Mouse (Mus musculus) adrenal gland, postnatal 25 days (tissue): ENCODE results near the gene Zfp109. TPM values are rescaled to one million over a fixed set of nuclear protein-coding genes. Genes with fewer than 3 reads are reported as not detected.
"Not testable (repeated sequence)": the region's sequence is repeated elsewhere in the genome, so short reads cannot be mapped to it uniquely, and the experiment has no call there.

Experiments used
- DNase-seq: peaks from one replicate; pipeline ENCODE4 v3.0.0; 2021; ENCODE audit warnings: mixed read lengths
- long read RNA-seq: library from polyadenylated mRNA; stranded (forward); transcript quantifications from one replicate; pipeline ENCODE4 v2.0.0, GENCODE M21; 2021
- total RNA-seq: library from RNA; stranded (reverse); gene quantifications from 2 replicates; pipeline ENCODE4 v1.2.3, GENCODE M21; 2021

Gene Zfp109
- total RNA-seq: 4.5 and 6.5 TPM in 2 replicates
- long read RNA-seq: 0 reads

DNA sequence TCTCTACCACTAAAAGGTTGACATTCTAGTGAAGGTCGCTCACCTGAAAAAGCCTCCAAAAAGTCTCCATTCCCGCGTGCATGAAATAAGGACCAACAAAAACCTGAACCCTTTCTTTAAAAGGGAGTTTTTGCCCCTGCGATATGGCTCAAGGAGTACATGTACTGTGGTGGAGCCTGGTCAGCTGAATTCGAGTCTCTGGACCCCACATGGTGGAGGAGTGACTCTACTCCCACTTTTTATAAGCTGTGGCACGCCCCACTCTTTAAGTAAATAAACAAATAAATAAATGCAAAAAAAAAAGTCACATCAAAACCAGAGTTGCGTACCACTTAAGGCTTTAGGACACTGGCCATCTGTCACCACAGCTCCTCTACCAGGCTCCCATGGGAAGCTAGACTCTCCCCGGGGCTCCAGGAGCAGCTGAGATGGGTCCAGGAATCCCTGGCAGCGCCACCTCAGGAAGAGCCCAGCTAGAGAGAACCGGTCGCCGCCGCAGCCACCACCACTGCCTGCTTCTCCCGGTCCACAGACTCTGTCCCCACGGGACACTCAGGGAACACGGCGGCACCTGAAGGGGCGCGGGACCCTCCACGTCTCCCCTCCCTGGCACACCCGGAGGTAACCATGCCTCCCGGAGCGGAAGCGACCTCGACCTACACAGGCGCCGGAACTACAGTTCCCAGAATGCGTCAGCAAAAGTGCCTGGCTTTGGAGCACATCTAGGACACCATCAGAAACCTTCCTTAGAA is at the start of gene Zfp109:
TSS of gene Zfp109 (minus strand) at position 521 of the 752 bp plus-strand sequence.
- DNase-seq: peak; percentile 57

DNA sequence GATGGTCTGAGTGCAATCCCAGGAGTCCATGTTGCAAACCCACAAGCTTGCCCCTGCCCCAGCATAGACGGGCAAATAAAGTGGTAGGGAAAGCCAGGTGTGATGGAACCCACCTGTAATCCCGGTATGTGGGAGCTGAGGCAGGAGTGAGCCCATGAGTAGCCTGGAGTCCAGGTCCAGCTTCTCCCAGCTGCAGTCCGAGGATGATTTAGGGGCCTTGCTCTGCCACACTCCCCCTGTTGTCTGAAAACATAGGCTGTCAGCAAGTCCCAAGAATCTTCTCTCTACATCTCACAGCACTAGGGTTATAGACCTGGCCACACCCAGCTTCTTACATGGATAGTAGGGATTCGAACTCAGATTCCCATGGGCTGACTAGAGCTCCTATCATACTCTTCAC is 49.6 kb upstream of the Zfp109 start:
- DNase-seq: no peak

DNA sequence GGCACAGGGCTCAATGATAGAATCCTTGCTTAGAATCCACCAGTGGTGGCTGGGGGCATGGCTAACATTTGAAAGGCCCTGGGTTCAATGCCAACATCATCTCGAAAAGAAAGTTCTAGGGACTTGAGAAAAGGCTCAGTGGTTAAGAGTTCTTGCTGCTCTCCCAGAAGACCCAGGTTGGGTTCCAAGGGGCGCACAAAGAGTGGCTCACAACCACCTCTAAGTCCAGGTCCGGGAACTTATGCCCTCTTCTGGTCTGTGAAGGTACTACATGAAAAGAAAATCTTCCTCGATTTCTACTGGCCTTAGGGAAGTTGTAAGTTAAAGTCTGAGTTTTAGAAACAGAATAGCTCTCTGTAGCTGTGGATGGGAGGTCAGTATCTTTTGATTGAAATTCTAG is 48.7 kb upstream of the Zfp109 start:
- DNase-seq: no peak

DNA sequence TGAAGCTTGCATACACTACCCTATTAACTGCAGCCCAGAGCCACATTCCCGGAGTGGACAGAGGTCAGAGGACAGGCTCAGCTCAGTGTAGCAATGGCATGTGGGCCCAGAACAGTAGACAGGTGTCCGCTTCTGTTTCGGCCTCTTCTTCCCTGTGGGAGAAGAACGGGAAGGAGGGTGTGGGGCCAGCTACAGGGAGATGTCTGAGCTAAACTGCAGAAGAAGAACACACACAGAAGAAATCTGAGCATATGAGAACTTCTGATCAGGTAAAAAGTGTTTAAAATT is 43.4 kb upstream of the Zfp109 start:
- DNase-seq: no peak

DNA sequence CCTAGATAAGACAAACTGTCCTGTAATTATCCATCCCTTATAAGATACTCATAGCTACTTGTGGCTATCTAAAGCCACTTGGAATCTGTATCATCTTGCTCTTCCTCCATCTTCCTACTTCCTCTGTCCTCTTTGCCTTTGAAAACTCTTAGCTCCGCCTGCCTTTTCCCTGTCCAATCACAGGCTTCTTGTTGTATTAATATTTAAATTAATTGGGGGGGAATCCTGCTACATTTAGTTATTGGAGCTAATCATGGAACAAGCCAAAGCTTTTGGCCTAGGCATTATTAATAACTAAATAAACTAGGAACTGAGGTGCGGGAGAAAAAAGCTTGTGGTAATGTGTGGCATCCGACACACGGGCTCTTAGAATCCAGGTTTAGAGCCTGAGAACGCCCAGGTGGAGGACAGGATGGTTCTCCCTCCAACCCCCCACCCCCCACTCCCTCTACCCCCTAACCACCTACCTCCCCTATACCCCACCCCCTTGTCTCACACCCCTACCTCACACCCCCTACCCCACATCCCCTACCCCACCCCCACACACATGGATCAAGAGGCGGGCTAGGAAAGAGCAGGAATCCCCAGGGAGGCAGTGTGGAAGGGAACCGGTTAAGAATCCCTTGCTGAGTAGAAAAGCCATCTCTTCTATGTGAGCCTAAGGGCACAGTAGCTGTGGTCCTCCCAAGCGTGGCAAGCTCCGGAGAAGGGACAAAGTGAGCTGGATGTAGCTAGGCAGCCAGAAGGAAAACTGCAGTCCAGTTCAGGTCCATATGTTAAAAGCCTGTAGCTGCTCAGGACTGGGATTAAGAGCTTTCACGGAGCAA is 42.9 kb upstream of the Zfp109 start:
- no peak for DNase-seq

DNA sequence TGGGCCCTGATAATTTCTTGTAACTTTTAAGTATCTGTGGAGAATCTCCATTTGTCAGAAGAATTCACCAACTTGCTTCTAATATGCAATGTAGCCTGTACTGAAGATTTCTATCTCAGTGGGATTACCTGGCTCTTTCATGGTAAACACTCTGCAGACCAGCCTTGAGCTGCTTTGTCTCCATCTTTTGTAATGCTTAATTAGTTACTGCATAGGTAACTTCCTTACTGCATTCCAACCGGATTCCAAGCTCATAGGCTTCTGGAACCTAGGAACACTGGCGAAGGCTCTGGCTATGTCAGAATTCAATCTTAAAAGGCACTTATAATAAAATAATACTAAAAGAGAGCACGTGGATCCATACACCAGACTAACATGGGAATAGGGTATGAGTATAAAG is 41.4 kb upstream of the Zfp109 start:
- DNase-seq: not testable (repeated sequence)

DNA sequence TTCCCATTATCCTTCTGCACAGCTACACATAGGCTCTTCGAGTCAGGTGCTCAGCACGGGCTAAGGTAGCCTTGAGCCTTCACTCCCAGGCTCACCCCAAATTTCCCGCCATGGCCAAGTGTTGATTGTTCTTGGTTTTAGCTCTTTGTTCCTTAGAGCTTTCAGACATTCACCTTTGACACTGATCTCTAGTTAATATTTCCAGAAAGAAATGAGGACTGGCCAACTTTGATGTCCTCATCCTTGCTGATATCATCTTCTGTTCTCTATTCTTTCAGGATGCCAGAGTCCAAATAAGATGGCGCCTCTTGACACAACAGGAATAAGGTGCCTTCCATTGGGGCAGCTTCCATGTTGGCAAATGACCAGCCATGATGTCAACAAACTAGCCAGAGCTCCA is 37.1 kb upstream of the Zfp109 start:
- no peak for DNase-seq

DNA sequence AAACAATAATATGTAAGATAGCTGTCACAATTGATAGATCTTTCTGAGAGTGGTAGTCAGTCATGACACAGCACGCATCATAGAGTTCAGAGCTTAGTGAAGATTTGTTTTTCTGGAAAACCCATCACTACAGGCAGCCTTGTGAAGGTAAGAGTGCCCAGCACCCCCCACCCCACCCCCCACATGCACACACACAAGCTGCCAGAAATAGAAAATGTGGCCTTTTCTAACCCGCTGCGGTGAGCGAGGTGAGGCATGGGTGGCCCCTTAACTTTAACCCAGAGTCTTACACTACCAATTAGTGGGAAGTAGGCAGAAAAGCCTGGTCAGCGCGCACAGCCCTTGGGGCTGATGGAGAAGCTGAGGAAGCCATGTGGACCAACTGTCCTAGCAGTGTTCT is 33.8 kb upstream of the Zfp109 start:
- no peak for DNase-seq

DNA sequence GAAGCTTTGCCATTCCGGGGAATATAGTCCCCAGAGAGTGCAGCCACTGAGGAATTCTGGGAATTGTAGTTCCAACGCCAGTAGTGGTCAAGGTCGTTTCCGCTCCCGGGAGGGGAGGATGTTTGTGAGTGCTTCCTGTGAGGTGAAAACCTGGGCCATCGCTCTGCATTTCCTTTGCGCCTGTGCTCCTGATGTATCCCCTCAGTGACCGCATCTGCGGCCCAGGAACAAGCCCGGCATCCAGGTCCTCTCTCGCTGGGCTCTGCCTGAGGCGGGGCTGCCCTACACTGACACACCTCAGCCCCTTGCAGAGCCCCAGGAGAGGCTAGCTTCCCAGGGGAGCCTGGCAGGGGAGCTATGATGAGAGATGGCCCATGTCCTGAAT is 32.9 kb upstream of the Zfp109 start, which contains the start of gene Zfp93:
TSS of gene Zfp93 (plus strand) at position 133 of the 385 bp plus-strand sequence.
- peak; percentile 73 for DNase-seq

DNA sequence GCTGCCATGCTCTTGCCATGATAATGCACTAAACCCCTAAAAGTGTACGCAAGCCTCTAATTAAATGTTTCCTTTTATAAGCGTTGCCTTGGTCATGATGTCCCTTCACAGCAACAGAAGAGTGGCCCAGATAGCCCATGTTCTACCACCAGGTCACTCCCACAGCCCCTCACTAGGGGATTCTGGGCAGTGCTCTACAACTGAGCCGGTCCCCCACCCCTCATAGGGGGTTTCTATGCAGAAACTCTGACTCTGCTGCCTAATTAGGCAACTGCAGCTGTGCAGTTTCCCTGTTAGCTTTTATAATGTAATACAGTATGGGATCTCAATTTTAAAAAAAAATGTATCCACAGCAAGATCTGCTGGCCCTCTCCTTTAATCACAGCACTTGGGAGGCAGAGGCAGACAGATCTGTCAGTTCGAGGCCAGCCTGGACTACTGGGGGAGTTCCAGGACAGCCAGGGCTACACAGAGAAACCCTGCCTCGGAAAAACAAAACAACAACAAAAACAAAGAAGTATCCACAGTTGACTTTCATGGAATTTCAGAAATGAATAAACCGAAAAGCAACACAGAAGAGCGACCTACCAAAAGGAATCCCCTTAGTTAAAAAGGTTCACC is 32.4 kb upstream of the Zfp109 start:
- DNase-seq: no peak

DNA sequence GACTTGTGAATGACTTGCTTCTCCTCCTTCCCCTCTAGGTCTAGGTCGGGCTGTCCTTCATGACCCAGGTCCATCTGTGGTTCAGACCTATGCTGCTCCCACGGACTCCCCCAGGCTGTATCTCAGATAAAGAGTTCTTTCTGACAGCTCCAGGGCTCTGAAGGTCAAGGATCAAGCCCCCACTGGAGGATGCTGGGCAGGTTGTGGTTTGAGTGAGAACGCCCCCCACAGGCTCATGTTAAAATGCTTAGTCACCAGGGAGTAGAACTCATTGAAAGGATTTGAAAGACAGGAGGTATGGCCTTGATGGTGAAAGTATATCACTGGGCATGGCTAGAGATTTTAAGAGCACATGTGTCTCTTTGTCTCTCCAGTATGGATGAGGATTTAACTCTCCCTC is 31.9 kb upstream of the Zfp109 start:
- no peak for DNase-seq

DNA sequence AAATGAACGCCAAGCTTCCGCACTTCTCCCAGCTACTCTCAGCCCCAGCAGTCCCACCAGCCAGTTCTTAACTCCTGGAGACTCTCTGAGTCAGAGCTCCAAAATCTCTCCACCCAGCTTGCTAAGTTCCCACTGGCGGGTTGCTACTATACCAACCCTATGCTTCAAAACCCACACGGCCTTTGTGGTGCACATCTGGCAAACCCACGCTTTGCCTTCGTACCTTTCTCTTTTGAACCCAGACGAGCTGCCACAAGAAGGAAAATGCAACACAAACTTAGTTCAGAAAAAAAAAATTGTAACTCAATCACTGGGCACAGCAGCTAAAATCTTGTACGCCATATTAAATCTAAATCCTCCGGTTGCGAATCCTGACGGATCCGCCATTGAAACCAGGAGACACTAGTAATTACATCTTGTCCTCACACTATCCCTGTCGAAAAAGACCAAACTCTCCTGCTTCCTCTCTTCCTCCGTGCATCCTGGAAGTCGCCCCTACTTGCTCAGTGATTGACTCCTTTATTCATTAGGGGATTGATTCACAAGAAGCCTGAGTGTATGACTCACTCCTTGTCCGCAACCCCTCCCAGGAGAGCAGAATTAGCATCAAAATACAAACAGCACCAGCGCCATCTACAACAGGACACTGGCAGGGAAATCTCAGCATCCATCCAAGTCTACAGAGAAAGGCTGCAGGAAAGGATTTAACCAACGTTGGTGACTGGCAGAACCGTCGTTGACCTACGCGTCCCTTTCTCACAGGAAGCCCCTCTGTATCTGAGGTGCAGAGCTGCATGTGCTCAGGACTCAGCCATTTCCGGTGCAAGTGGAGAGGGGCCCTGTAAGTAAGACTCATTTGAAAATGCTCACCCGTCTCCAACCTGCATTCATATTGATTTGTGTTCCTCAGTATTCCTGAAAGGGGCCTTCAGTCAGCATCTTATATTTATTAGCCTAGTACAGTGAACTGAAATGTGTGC is 31.1 kb upstream of the Zfp109 start:
- no peak for DNase-seq

DNA sequence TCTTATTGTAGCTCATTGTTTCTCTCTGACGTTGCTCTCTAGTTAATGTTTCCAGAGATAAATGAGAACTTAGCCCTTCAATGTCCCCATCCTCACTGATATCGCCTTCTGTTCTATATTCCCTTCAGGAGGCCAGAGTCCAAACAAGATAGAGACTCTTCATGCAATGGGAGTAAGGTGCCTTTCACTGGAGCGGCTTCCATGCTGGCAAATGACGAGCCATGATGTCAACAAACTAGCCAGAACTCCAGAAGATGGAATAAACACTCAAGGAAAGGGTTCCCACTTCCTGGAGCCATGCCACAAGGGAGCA is 22.6 kb upstream of the Zfp109 start:
- no peak for DNase-seq

DNA sequence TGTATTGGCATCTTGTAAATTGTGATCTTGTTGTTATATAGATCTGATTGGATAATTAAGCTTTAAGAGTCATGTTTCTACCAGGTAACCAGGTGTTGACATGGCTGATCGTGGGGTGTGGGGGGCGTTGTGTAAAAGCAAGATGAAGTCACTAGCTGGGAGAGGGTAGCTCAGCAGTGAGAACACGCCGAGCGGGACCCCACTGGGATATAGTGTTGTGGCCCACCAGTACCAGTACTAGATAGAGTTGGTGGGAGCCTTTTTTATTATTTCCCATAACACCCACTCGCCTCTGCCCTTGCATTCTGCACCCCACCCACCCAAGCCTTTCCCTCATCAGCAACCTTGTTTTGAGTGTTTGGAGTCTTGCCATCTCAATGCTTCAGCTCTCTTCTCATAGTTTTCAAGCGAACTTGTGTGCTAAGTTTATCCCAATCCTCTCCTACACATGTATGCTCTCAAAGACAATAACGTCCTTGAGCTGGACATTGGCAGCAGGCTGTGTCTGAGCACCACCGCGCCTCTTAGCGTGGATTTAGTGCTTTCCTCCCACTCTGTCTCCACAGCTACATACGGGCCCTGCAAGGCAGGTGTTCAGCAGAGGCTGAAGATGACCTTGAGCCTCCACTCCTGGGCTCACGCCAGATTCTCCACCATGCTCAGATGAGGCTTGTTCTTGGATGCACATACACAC is 22.1 kb upstream of the Zfp109 start:
- DNase-seq: no peak

DNA sequence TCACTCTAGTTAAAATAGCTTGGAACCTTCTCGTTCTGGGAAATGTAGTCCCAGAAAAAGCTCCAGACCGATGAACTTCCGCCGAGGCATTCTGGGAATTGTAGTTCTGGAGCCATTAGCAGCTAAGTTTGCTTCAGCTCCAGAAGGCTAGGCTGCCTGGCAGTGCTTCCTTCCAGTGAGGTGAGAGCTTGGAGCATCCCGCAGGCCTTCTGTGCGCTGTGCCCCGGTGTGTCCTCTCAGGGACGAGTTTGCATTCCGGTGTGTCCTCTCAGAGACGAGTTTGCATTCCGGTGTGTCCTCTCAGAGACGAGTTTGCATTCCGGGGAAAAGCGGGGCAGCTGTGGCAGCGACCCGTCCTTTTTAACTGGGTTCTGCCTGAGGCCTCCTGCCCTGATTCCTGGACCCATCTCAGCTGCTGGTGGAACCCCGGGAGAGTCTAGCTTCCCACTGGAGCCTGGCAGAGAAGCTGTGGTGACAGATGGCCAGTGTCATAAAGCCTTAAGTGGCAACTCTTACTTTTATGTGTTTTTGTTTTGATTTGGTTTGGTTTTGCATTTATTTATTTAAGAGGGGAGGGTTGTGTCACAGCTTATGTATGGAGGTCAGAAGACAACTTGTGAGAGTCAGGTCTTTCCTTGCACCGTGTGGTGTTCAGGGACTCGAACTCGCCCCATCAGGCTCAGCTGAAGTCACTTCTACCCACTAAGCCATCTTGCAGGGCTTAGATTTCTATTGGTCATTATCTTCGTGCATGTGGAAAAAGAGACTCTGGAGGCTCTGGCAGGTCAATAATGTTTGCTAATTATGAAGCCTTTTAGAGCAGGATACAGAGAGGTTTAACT is 17.5 kb upstream of the Zfp109 start, which contains the start of gene Zfp108:
TSS of gene Zfp108 (plus strand) at position 162 of the 842 bp plus-strand sequence.
- peak; percentile 71 for DNase-seq

DNA sequence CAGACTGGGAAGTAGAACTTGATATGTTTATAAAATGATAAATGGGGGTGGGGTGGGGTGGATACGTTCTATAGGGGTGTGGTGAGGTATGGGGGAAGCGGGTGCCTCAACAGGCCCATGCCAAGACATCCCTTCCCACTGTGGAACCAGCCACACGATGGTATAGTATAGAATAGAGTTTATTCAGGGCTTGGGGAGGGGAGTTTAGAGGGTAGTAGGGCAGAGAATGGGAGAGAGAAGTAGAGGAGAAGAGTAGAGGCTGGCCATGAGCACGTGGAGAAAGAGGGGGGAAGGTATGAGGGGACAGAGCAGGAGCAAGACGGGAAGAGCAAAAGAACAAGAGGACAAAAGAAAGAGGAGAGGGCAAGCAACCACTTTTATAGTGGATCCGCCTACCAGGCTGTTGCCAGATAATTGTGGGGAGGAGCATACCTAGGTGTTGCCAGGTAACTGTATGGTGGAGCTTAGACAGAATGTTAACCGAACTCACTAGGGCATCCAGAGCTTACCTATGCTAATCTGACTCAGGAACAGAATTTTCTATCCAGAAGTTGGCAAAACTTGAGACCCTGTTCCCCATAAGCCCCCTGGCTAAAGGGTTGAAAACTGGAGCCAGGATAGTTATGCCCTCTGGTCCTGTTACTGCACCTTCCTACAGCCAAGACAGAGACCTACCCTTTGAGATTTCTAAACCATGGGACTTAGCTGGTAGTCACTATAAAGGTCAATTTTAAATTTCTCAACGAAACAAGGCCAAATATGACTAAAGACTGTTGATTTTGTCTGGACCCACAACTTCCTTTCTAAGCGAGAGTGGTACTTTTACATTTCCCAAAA is 16.6 kb upstream of the Zfp109 start:
- DNase-seq: no peak

DNA sequence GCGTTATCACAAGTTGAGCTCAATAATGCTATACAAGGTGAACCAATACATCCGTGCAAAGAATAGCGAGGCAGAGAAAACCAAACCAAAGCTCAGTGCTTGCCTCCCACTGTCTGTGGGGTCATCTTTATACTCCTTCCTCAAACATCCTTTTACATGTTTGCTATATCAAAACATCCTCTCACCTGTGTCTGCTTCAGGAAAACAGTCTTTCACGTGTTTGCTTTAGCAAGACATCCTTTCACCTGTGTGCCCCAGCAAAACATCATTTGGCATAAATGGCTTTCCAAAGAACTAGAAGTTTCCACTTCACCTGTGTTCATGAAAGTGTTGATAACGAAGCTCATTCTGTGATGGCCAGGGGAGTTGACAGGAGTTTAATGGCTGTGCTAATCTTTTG is 26.0 kb downstream of the Zfp109 start, which contains the start of gene Zfp111:
TSS of gene Zfp111 (minus strand) at position 101 of the 400 bp plus-strand sequence.
- DNase-seq: no peak

DNA sequence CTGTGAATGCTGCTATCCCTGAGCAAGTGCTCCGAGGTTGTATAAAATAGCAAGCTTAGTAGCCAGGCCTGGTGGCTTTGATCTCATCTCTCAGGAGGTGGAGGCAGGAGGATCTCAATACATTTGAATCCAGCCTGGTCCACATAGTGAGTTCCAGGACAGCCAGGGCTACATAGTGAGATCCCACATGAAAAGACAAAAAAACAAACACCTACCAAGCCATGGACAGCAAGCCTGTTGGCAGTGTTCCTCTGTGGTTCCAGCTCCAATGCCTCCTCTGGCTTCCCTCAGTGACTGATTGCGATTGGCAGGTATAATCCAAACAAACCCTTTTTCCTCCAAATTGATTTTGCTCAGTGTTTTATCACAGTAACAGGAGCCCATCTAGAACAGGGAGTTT is 27.1 kb downstream of the Zfp109 start:
- DNase-seq: no peak

DNA sequence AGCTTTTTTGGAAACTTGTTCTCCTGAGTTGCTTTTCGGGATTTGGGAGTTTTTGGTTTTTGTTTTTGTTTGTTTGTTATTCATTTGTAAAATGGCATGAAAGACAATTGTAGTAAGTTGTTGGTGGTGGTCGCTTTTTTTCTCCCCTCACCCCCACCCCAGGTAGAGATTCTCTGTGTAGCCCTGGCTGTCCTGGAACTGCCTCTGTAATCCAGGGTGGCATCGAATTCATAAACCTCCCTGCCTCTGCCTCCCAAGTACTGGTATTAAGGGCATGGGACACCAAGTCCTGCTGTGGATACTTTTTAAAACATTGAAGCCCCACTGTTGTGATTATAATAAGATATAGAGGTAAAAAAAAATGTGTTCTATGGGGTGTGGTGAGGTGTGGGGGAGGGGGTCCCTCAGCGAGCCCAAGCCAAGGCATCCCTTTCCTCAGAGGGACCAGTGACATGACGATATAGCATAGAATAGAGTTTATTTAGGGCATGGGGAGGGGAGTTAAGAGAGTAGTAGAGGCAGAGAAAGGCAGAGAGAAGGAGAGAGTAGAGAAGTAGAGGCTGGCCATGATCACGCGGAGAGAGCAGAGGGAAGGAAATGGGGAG is 29.0 kb downstream of the Zfp109 start:
- no peak for DNase-seq
